Mouse (Mus musculus) intestine, embryonic 14.5 days (tissue): ENCODE data around the gene Atp13a2. TPM values are rescaled to one million over a fixed set of nuclear protein-coding genes. Genes with fewer than 3 reads are reported as not detected.

Experiments used
- ATAC-seq: fragments of 200-750 bp; cut with Nextera tagmentation; replicated peaks from 2 replicates; pipeline ENCODE4 v1.8.0; 2017; ENCODE audit warnings: low read depth, moderate number of reproducible peaks, moderate TSS enrichment, moderate library complexity; ENCODE audit not compliant: low FRiP score, low TSS enrichment
- DNase-seq: peaks from one replicate; pipeline ENCODE4 v3.0.0-alpha.2; 2018; ENCODE audit warnings: low spot score
- H3K27ac ChIP-seq: fragments of 300-500 bp; sonication (generic); 2 replicates; pipeline ENCODE4 v1.5.1; 2014; ENCODE audit warnings: low read depth, mild to moderate bottlenecking, control low read depth
- H3K27me3 ChIP-seq: fragments of 300-500 bp; sonication (generic); replicated peaks from 2 replicates; pipeline ENCODE4 v1.6.1; 2014; ENCODE audit warnings: low read length, control low read depth; ENCODE audit not compliant: control insufficient read depth, insufficient read depth
- H3K36me3 ChIP-seq: fragments of 300-500 bp; sonication (generic); 2 replicates; pipeline ENCODE4 v1.6.1; 2014; ENCODE audit warnings: low read length, control low read depth; ENCODE audit not compliant: control insufficient read depth, insufficient read depth
- H3K4me1 ChIP-seq: fragments of 300-500 bp; sonication (generic); replicated peaks from 2 replicates; pipeline ENCODE4 v1.6.1; 2014; ENCODE audit warnings: low read length, control low read depth, mixed read lengths; ENCODE audit not compliant: control insufficient read depth, insufficient read depth
- H3K4me2 ChIP-seq: fragments of 300-500 bp; sonication (generic); 2 replicates; pipeline ENCODE4 v1.6.1; 2014; ENCODE audit warnings: low read length
- H3K4me3 ChIP-seq: fragments of 300-500 bp; sonication (generic); 2 replicates; pipeline ENCODE4 v1.5.1; 2014; ENCODE audit warnings: low read depth, low read length, control low read depth, mixed read lengths
- H3K9ac ChIP-seq: fragments of 300-500 bp; sonication (generic); 2 replicates; pipeline ENCODE4 v1.6.1; 2014; ENCODE audit warnings: mild to moderate bottlenecking, low read length
- H3K9me3 ChIP-seq: fragments of 300-500 bp; sonication (generic); 2 replicates; pipeline ENCODE4 v1.6.1; 2016; ENCODE audit warnings: low read length, control low read depth; ENCODE audit not compliant: control insufficient read depth
- WGBS: fragments of 180-500 bp; shearing (Covaris S2); extraction: QIAGEN DNeasy Blood & Tissue Kit; methylation state at CpG from one replicate; pipeline ENCODE4 v1.1.7; 2014; 5-methylcytosine and 5-hydroxymethylcytosine counted together
- polyA plus RNA-seq: library from polyadenylated mRNA; unstranded; fragments of >200 nt; fragmentation: Nextera tagmentation; extraction: Ambion mirVana; gene quantifications from 2 replicates; pipeline ENCODE4 v1.2.1, GENCODE M21; 2014

The Atp13a2 gene
- polyA plus RNA-seq, 1 experiment from 2014 or later, result 40.0 TPM

DNA sequence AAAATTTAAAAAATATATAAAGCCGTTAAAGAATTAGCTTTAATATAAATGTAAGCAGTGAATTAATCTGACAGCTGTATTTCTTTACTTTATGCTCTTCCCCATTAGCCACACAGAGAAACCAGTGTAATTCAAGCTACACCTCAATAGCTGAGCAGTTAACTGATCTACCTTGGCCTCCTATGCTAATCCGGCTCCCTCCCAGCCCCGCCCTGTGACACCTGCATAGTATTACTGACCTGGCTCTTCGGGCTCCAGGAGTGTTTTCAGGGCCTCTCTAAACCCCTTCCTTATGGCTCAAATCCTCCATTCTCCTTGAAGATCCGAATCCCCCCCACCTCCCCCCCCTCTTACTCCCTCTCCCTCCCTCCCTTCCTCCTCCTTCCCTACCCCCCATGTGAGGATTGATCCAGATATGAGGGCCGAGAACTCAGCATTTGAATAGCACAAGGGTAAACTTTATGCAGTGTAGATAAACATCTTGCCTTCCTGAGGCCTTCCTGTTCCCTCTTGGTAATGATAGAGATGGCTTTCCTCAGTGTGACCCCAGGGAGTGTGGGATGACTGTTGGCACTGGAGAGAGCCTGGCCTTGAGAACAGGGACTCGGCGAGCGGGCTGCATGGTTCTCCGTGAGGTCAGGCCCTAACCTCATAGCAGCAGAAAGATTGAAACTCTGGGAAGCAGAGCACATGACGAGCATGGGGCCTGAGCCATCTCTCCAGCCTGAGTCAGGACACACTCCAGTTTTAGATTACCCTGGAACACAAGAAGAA is 19.1 kb upstream of the Atp13a2 start:
- Histone ChIP-seq H3K27ac (no peak overlapping the region), H3K9me3 (no peaks in the 10 kb centered on the region), H3K36me3 (peaks cover 66% of the 10 kb centered on the region), H3K4me2 (no peak overlapping the region), H3K4me1 (peaks cover 6% of the 10 kb centered on the region), H3K9ac (no peak overlapping the region), H3K27me3 (no peaks in the 10 kb centered on the region), H3K4me3 (no peak overlapping the region)
- WGBS, result 79% methylated on average over 11 of the region's 11 CpGs
- DNase-seq (no peak), ATAC-seq (no peak)

DNA sequence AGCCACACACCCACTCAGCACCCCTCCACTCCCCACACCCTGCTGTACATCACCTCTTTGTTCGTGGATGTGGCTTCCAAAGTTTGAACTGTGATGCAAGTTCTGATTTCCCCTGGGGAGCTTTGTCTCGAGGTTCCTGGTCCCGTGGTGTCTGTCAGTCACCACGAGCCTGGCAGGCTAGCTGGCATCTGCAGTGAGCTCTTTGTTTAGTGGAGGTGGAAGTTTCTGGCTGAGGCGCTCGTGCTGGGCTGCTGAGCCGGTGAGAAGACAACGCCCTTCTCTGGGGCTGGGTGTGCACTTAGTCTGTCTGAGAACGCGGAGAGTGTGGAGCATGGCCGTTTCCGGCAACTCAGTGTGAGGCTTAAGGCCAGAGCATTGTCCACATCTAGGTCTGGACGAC is 15.0 kb upstream of the Atp13a2 start:
- no peaks in the 10 kb centered on the region for H3K4me1 ChIP-seq
- WGBS, result 87% methylated on average over 13 of the region's 13 CpGs
- H3K36me3 ChIP-seq, result peaks cover 93% of the 10 kb centered on the region
- no peaks in the 10 kb centered on the region for H3K27me3 ChIP-seq
- H3K4me3 ChIP-seq, result no peak overlapping the region
- ATAC-seq (no peak), DNase-seq (no peak)
- no peaks in the 10 kb centered on the region for H3K9me3 ChIP-seq
- no peak overlapping the region for H3K4me2 ChIP-seq
- no peak overlapping the region for H3K9ac ChIP-seq
- no peak overlapping the region for H3K27ac ChIP-seq

DNA sequence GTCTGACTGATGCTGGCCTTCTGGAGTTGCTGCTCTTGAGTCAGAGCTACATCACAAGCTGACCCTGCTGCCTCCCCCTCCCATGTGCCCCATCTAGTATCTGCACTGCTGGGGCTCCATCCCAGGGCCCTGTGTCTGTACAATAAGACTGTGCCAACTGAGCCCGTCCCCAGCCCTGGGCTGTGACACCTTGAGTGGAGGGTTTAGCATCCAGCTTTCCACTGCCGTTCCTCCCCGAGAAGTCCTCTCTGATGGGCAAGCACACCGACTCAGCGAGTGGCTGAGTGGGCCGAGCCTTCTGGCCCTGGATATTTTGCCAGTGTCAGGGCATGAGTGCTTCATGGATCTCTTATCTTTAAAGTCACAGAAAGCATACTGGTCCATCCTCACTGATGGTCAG is 12.3 kb upstream of the Atp13a2 start:
- 87% methylated on average over 6 of the region's 6 CpGs for WGBS

DNA sequence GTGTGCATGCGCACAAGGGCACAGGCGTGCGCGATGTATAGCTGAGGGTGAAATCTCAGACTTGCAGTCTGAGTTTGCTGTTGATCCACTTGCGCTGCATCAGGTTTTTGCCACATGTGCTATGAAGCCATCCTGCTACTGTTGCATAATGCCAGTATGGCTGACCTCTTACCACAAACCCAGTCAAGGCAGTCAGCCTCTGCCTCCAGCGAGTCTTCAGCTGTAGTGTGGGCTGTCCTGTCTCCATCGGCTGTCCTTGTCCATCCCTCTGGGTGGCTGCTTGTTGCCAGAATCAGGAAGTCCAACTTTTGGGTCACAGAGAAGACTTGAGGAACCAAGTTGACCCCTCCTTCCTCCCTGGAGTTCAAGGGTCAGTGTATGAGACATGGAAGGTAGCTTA is 11.3 kb upstream of the Atp13a2 start:
- peaks cover 90% of the 10 kb centered on the region for H3K36me3 ChIP-seq

More for the DNA sequence above, 12.3 kb upstream of the Atp13a2 start:
- Histone ChIP-seq H3K4me3 (no peak overlapping the region), H3K4me2 (no peak overlapping the region), H3K9ac (no peak overlapping the region), H3K9me3 (no peaks in the 10 kb centered on the region), H3K27ac (no peak overlapping the region), H3K27me3 (no peaks in the 10 kb centered on the region), H3K4me1 (no peaks in the 10 kb centered on the region; the same call in 1 of the 2 replicates), H3K36me3 (peaks cover 93% of the 10 kb centered on the region)
- ATAC-seq (no peak), DNase-seq (no peak)

DNA sequence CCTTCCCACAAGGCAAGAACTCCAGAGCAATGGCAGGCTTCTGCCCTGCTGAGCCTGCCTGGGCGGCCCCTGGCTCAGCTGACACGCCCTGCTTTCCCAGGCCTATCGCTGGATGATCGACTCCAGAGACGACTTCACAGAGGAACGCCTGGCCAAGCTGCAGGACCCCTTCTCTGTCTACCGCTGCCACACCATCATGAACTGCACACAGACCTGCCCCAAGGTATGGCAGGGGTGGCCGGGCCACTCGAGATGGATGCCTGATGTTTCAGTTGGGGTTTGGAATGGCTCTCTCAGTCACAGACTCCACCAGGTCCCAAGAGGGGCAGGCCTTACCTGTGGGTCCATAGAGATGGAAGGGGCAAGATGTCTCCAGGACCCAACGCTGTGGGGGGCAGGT is 9.4 kb upstream of the Atp13a2 start:
- 58% methylated on average over 10 of the region's 10 CpGs for WGBS
- no peak for ATAC-seq

More for the DNA sequence above, 11.3 kb upstream of the Atp13a2 start:
- WGBS, result 92% methylated on average over 7 of the region's 7 CpGs
- H3K9ac ChIP-seq, result no peak overlapping the region
- no peak overlapping the region for H3K4me3 ChIP-seq
- H3K27ac ChIP-seq, result no peak overlapping the region
- ATAC-seq (no peak), DNase-seq (no peak)
- no peak overlapping the region for H3K4me2 ChIP-seq
- no peaks in the 10 kb centered on the region; the same call in 1 of the 2 replicates for H3K4me1 ChIP-seq
- H3K9me3 ChIP-seq, result no peaks in the 10 kb centered on the region
- no peaks in the 10 kb centered on the region for H3K27me3 ChIP-seq

DNA sequence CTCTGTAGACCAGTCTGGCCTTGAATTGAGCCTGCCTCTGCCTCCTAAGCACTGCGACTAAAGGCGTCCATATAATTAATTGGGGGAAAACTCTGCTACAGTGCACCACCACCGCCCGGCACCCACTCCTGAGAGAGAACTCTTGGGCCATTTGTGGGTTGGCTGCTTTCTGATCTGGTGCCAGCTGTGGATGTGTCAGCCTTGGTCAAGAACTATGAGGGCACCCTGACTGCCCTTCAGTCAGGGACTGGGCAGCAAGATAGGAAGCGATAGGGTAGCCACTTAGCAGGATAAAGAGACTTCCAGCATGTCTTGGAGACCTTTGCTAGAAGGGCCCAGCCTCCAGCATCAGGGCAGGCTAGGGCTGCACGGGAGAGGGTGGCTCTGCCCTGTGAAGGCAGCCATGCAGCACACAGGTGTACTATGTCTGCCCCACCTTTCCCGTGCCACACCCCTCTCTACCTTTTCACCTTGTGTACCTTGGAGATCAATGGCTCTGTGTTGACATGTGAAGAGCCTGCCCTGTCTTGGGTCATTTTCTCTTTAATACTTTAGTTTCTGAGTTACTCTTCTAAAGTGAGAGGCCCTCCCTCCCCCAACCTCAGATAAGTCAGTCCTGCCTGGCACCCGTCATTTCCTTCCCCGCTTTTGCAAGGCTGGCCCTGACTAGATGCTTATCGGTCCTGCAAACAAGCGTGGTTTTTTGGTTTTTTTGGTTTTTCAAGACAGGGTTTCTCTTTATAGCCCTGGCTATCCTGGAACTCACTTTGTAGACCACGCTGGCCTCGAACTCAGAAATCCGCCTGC is 8.6 kb upstream of the Atp13a2 start:
- Histone ChIP-seq H3K4me3 (no peak overlapping the region), H3K36me3 (peaks cover 64% of the 10 kb centered on the region), H3K27ac (no peak overlapping the region), H3K9me3 (no peaks in the 10 kb centered on the region), H3K4me1 (no peaks in the 10 kb centered on the region; the same call in 1 of the 2 replicates), H3K27me3 (no peaks in the 10 kb centered on the region), H3K9ac (no peak overlapping the region), H3K4me2 (no peak overlapping the region)
- WGBS, result 86% methylated on average over 14 of the region's 14 CpGs
- DNase-seq (no peak), ATAC-seq (peak; percentile 29; the same call in 1 of the 2 replicates)

More for the DNA sequence above, 9.4 kb upstream of the Atp13a2 start:
- H3K9ac ChIP-seq, result no peak overlapping the region
- H3K4me2 ChIP-seq, result no peak overlapping the region
- H3K9me3 ChIP-seq, result no peaks in the 10 kb centered on the region
- no peaks in the 10 kb centered on the region for H3K27me3 ChIP-seq
- no peak overlapping the region for H3K4me3 ChIP-seq
- H3K27ac ChIP-seq, result no peak overlapping the region
- peak; percentile 53 for DNase-seq
- peaks cover 72% of the 10 kb centered on the region for H3K36me3 ChIP-seq
- no peaks in the 10 kb centered on the region; the same call in 1 of the 2 replicates for H3K4me1 ChIP-seq

DNA sequence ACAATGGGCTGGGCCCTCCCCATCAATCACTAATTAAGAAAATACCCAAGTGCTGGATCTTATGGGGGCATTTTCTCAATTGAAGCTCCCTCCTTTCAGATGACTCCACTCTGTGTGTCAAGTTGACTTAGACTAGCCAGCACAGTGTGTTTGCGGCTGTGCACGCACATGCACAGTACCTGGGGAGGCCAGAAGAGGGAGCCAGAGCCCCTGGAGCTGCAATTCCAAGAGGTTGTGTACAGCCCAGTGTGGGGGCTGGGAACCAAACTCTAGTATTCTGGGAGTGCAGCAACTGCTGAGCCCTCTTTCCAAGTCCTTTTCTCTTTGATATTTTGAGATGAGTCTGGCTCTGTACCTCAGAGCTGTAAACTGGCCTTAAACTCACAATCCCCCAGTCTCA is 5.1 kb upstream of the Atp13a2 start:
- Histone ChIP-seq H3K4me3 (no peak overlapping the region), H3K9me3 (no peaks in the 10 kb centered on the region), H3K4me2 (no peak overlapping the region), H3K9ac (no peak overlapping the region), H3K27me3 (no peaks in the 10 kb centered on the region), H3K27ac (no peak overlapping the region), H3K4me1 (peaks cover 5% of the 10 kb centered on the region; the same call in 1 of the 2 replicates), H3K36me3 (peaks cover 31% of the 10 kb centered on the region)
- ATAC-seq, result no peak
- WGBS, result 88% methylated on average over 2 of the region's 2 CpGs
- DNase-seq, result no peak

DNA sequence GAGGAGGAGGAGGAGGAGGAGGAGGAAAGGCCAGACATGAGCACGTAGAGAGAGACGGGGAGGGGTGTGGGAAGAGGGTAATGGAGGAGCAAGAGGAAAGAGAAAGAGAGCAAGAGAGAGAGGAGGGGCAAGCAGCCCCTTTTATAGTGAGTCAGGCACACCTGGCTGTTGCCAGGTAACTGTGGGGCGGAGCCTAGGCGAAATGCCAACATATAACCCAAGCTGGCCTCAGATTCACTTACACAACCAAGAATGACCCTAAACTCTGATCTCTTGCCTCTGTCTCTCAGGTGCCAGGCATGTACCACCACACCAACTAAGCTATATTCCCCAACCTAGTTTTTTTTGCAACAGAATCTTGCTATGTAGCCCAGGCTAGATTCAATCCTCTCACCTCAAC is 3.9 kb upstream of the Atp13a2 start:
- 33% methylated on average over 4 of the region's 4 CpGs for WGBS

More for the DNA sequence above, 3.9 kb upstream of the Atp13a2 start:
- Histone ChIP-seq H3K9ac (no peak overlapping the region), H3K4me2 (no peak overlapping the region), H3K36me3 (peaks cover 22% of the 10 kb centered on the region), H3K27me3 (no peaks in the 10 kb centered on the region), H3K4me3 (no peak overlapping the region), H3K4me1 (peaks cover 11% of the 10 kb centered on the region), H3K27ac (peak overlapping the region; percentile 39; the same call in 1 of the 2 replicates), H3K9me3 (no peaks in the 10 kb centered on the region)
- ATAC-seq, result no peak
- DNase-seq, result no peak
